Mouse (Mus musculus) B cell, adult 2 months (primary cell): ENCODE results near the gene Btbd35f25.
"Not testable (repeated sequence)": the region's sequence is repeated elsewhere in the genome, so short reads cannot be mapped to it uniquely, and the experiment has no call there.

Experiments used
- DNase-seq, 2 experiments: peaks; one replicate each; pipeline ENCODE4 v3.0.0; 2022

Btbd35f25 gene

DNA sequence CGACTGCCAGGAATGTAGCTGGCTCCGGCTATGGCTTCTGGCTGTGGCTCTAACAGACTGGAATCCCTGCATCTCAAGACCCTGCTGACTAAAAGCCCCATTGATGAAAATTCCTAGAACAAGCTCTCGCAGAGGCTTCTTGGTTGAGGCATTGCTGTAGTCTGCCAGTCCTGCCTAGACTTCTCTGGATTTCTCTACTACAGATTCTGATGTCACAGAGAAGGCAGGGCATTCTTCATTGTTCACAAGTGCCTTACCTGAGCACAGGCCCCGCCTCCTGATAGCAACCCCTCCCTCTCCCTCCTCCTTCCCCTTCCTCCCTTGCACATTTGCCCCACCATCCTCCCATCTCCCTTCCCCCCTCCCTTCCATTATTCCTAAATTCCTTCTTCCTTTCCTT is at the start of gene Btbd35f25:
TSS of gene Btbd35f25 (minus strand) at position 101 of the 400 bp plus-strand sequence.
- not testable (repeated sequence) for DNase-seq

DNA sequence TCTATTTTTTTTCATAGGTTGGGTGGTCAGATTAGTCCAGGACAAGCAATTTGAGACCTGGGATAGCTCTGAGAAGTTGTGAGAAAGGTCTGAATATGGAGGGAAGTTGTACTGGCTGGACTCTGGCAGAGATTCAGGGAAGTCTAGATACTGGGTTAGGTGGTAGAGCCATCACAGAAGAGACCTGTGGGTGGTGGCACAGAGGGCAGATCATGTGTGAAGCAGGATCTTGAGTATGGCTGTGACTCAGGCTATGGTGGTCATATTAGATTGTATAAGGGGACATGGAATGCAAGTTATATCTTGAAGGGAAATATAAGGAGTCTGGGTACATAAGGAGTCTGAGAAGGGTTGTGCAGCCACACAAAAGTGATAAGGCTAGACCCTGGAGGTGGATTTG is 49.3 kb upstream of the Btbd35f25 start:
- DNase-seq: no peak

DNA sequence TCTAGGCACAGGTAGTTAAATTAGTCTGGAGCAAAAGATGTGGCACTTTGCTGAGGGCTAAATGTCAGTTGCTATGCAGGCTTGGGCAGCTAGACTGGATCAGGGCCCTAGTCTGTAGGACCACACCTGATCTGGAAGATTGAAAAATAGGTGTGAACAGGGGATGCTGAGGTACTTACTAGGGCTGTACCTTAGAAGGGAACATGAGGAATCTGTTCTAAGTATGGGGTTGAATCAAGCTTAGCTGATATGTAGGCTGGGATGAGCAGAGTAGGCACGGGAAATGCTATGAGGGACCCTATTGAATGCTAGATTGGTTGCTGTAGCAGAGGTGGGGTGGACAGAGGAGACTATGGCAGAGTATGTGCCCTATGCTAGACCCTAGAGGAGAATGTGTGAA is 47.0 kb upstream of the Btbd35f25 start:
- no peak for DNase-seq

DNA sequence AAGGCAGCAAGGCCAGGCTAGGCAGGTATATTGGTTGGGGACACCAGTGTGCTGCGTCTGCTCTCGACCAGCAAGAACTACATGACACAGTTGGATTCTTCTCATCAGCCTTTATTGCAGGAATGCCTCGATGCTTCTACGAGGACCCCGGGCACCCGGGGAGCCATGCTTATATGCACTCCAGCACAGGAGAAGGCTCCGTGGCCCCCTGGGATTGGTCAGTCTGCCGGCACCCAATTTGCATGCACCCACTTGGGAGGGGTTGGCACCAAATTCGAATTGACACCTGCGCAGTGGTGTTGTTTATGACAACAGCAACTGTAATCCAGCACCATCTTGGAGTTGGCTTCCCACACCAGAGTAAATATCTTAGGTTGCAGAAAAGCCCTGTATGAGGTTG is 28.1 kb upstream of the Btbd35f25 start:
- DNase-seq: no peak

DNA sequence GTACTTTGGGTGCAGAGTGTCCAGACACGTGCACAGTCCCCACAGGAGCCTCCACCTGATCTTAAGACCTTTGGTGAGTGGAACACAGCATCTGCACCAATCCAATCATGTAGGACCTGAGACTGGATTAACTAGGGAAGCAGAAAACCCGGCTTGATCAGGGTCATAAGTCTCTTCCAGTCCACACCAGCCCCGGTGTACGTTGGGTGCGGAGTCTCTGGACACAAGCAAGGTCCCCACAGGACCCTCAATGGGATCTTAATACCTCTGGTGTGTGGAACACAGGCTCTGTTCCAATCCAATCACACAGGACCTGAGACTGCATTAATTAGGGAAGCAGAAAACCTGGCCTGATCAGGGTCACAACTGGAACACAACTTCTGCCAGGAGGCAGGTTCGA is 20.0 kb upstream of the Btbd35f25 start:
- no peak for DNase-seq
